Mouse (Mus musculus): ENCODE data around the gene Crot.

- TF ChIP-seq CTCF (IDR thresholded peaks at IDR 0.05; ENCODE audit: low read depth), result no peak
- TF ChIP-seq EP300 (IDR thresholded peaks at IDR 0.05; ENCODE audit: low read depth), result no peak
Observed at GRCm38 (mm10) chr5:8970694-8971093, 26.4 kb downstream of the Crot start.
